Mouse (Mus musculus) heart, postnatal 36 days (tissue): Measurements from ENCODE around the gene Dab2ip. TPM values are rescaled to one million over a fixed set of nuclear protein-coding genes. Genes with fewer than 3 reads are reported as not detected.

Experiments
- DNase-seq, 2 experiments: peaks; one replicate each; pipeline ENCODE4 v3.0.0; 2021 to 2022
- intact Hi-C: fragments of 180-260 bp; cut with DNase I; formaldehyde crosslinking; loops from one replicate; pipeline ENCODE4 v1.15.1; 2025
- total RNA-seq, 2 experiments: library from RNA; stranded (reverse); gene quantifications; 2 replicates each; pipeline ENCODE4 v1.2.3; 2021

Dab2ip gene
- total RNA-seq, 2 experiments from 2014 or later, result 41.7 to 54.2 TPM

DNA sequence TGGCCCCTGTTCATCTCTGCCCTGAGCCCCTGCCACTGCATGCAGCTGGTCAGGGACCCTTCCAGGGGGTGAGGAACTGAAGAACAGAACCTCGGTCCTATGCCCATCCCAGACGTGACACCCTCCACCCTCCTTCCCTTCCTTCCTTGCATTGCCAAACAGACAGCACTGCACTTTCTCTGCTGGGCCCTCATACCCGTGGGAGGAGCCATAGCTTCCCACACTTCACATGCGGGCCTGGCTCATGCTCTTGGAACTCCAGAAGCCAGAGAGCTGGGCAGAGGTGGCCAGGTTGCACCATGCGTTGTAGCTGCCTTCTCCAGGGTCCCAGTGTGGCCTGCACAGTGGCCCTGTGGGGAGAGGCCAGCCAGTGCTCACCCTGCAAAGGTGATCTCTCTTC lies 170.6 kb downstream of the Dab2ip start:
- intact Hi-C loops, result loop anchor here (2.0 kb wide), 1 partner anchor 66 kb away; no protein-coding TSS in a partner anchor
- no peak for DNase-seq

DNA sequence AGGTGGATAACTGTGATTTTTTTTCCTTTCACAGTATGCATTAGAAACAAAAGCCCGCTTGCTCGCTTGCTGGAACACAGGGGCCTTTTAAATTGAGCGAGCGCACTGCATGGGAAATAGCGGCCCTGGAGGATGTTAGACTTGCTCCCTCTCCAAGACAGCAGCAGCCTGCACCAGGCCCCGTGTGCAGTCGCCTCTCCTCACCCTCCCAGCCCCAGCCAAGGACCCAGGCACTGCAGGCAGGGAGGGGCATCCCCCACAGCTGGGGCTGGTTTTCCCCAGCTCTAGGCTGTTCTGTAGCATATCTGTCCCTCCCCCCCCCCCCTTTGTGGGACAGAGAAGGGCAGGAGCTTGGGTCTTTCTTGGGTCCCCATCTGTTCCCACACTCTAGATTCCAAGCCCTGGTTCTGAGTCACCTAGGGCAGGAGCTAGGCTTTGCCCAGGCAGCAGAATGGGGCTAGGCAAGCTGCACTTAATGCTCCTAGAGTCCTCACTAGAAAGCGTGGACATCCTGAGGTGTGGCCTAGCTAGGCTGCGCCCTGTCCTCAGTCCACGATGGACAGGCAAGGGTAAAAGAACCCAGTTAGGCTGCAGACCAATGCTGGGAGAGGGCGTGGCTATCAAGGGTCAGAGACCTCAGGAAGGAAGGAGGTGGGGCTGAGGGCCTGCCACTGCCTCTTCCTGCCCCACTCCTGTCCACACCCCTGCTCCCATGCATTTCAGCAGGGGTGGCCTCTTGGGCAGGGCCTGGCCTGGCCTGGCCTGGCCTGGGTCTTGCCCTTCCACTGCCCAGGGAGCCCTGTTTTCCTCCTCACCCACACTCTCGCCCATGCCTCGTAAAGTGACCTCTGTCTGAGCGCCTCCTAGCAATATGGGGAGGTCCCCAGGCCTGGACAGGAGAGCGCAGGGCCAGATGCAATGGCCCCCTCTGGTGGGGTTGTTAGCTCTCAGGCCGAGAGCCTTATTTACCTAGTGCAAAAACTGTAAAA lies 171.3 kb downstream of the Dab2ip start:
- DNase-seq, result peak; percentile 68 to 70
- intact Hi-C loops, result loop anchor here (1.0 to 2.0 kb wide), 2 partner anchors 67 to 80 kb away; no protein-coding TSS in a partner anchor

DNA sequence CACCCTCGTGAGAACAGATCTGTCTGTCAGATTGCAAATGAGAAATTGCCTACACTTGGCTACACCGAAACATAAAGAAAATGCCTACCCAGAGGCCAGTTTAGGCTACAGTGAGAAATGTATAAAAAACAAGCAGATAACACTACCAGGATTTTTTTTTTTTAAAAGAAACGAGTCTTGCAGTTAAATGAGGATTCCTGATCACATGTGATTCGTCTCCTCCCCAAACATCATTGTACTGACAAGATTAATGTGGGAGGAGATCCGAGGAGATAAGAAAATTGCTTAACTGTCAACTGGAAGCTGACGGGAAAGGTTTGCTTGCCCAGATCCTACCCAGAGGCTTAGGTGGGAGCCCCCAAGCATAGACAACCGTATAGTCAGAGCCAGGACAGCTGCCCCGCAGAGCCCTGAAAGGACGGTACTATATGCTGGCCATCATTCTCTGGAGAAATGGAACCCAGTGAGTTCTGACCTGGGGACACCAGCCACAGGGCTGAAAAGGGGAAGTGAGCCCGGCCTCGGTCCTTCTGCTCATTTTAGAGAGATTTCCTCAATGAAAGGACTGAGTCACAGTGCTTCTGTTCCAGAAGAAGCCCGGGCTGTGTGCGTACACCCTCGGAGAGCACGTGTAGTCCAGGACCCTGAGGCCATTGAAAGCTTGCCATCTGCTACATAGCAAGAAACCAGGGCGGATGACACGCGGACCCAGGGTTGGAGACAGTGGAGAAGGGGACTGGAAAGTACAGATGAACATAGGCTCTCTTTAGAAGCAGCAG lies 173.8 kb downstream of the Dab2ip start:
- DNase-seq, result no peak

DNA sequence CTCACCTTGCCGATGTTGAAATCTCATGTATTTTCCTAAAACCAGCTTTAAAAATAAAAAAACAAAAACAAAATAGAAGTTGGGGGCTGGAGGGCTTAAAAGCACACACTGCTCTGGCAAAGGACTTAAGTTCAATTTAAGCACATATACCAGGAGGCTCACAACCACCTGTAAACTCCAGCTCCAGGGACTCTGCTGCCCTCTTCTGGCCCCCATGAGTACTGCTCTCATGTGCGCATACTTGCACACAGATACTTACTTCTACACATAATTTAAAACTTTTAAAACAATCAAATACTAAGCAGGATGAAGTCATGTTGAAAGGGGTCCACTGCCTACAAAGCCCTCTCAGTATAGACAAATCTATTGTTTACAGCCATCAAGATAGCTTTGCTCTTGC lies 176.9 kb downstream of the Dab2ip start:
- intact Hi-C loops, result loop anchor here (2.0 to 5.0 kb wide), 2 partner anchors 172 to 190 kb away; no protein-coding TSS in a partner anchor

More for the DNA sequence above, 173.8 kb downstream of the Dab2ip start:
- intact Hi-C loops, result no loop called here

DNA sequence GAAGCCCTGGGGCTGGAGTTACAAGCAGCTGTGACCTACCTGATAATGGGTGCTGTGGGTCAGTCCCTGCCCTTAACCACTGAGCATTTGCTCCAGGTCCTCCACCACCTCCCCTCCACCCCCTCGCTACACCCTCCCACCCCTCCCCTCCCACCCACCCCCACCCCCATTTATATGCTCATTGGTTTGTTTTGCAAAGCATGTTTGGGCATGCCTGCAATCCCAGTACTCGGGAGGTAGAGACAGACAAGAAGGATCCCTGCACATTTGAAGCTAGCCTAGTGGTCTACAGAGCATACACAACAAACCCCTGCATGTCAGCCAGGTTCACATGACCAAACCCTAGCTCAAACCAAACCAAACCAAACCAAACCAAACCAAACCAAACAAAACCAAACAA lies 178.0 kb downstream of the Dab2ip start:
- no peak for DNase-seq
- intact Hi-C loops, result loop anchor here (5.0 kb wide), 1 partner anchor 171 kb away; no protein-coding TSS in a partner anchor

More for the DNA sequence above, 176.9 kb downstream of the Dab2ip start:
- no peak for DNase-seq

DNA sequence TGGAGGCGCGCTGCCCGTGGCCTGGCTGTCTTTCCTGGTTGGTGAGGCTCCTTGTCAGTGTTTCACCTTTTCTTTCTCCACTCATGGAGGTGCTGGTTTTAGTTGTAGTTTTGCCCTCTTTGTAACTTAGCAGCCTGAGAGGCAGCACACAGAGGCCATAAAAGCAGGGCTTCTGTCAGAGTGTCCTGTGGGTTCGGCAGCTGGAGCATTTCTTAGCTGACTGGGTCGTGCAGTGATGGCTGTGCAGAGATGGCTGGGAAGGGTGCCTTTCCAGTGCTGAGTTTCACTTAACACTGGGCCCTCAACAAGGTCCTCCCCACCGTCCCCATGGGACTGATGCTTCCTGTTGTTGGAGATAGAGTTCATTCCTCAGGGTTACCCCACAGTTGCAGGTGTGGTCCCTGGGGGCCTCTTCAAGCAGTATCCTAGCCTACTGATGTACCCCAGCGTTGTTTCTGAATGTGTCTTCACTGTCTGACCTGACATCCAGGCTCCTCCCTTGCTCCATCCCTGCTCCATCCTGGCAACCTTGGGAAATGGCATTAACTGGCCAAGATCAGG lies 179.5 kb downstream of the Dab2ip start:
- intact Hi-C loops, result loop anchor here (5.0 kb wide), 1 partner anchor 170 kb away; no protein-coding TSS in a partner anchor
- DNase-seq, result no peak

DNA sequence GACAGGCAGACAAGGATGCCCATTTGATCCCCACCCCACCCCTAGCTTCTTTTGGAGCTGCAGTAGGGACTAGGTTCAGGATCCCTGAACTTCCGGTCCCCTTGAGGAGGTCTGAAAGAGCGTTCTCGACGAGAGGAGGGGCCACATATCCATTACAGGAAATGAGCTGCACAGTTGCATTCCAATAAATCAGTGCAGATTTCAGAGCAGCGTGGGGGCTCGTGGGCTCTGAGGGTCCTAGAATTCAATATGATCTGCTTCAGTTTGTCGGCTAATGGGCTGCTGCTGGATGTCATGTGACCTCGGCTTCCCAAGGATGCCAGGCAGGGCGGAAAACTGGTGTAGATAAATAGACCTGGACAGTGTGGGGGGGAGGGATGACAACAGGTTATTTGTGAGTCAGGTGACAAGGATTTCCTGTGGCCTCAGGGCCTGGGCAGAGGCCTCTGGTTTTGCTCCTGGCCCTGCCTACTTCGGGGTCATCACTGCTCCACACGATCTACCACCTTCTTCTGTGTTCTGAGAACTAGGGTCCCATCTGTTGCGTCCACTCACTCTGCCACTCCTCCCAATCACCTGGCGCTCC lies 181.7 kb downstream of the Dab2ip start:
- no peak for DNase-seq
- intact Hi-C loops, result loop anchor here (5.0 kb wide), 1 partner anchor 168 kb away; no protein-coding TSS in a partner anchor

DNA sequence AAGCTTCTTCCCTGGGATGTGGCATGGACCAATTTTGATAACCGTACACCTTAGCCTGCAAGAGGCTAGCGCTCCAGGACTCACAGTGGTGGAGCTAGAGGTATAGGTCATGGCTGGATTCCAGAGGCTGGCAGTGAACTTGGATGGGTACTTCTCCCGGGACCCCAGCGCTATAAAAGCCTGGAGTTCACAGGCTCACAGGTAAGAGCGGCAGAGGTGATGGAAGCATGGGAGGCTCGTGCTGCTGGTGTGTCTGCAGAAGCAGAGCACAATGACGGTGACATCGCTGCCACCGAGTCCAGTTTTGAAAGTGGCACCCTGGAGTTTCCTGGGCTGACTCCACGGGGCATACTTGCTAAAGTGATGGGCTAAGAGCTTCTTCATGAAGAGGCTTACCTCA lies 187.8 kb downstream of the Dab2ip start:
- DNase-seq, result no peak
- intact Hi-C loops, result no loop called here

DNA sequence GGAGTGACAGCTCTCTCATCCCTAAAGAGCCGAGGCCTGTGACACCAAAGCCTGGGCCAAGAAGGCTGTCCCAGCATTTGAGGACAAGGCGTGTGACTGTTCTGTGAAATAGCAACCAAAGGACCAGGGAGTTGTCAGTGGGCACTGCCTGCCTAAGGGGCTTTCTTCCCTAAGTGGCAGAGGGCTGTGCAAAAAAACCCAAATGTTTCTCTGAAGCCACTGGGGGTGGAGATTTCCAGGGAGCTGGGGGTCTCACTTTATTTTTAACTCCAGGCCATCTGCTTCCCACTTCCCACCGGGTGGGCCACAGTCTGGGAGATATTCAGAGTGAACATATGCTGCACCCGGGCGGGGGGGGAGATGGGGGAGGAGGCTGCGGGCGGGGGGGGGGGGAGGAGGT lies 188.6 kb downstream of the Dab2ip start:
- no peak for DNase-seq

DNA sequence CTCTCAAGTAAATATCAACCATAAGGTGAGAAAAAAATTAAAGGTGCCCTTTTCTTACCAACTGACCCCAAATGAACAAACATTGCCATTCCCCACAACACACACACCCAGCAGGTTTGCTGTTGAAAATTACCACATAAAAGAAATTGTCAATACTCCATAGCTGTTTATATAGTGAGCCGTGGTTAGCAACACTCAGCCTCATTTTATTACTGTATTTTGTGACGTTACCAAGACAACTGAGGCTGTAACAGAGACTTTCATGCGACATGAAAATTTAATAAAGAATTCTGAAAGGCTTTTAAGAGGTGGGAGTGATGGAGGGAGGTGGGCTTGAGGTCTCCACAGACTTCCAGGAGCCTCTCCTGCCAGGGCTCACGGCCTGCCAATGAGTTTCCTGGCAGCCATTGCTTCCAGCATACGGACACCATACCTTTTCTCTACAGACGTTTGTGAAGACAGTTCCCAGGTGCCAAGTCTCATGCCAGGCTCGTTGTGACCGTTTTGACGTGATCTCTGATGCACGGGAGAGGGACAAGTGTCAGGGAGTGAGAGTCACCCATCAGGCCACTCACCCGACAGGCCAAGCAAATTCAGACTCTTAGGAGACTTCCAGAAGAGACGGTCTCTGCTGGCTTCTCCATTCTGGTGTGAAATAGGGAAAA lies 189.4 kb downstream of the Dab2ip start:
- DNase-seq, result no peak
- intact Hi-C loops, result no loop called here

More for the DNA sequence above, 188.6 kb downstream of the Dab2ip start:
- intact Hi-C loops, result no loop called here

DNA sequence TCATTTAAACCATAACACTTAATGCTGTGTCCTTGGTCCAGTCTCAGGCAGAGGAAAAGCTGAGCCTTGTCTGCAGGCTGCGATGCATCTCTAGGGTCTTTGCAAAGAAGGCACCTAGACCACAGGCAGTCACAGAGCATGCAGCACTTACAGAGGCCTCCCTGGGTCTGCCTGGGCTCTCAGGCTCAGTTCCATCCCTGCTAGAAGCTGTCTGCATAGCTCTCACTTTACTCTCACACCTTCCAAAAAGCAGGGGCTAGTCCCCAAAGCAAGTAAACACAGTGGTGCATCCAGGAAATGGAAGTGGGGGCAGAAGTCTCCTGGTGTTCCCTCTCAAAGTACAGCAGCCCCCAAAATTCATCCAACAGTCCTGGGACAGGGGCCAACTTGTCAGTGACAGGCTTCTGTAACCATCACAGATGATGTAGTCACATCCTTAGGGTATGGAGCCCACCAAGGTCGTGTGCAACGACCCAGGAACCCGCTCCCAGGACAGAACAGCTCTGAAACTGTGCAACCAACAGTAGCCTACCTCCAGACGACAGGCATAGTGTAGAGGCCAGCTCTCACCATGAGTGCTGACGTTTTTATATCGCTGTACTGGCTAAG lies 192.6 kb downstream of the Dab2ip start:
- no peak for DNase-seq
- intact Hi-C loops, result no loop called here

DNA sequence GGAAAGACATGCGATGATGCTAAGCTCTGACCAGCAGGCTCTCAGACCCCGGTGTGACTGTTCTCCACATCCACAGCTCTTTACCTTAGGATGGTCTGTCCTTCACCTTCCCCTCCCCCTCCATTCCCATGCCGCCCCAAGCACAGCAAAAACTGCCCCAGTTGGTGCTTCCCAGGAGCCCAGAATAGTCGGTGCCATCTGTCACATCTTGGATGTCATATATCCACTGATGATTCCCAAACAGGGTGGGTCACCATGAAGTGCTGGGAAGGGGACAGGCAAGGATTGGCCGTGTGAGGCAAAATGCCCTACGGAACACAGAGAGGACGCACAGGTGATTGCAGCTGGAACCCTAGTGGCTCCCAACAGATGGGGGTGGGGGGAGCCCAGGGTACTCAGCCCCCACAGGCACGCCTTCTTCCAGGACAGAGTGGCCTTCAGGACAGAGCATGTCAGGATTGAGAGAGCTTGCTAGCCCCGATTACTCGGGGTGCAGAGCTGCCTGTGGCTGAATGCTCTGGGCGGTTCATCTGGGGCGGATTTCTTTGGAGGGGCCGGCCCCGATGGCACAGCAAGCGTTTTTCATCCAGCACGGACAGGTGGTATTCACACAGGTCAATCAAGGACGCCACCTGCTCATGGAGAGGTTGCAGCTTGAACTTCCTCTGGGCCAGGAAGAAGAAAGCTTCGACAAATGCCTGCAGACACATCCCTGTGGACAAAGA lies 193.9 kb downstream of the Dab2ip start:
- intact Hi-C loops, result no loop called here
- no peak for DNase-seq

DNA sequence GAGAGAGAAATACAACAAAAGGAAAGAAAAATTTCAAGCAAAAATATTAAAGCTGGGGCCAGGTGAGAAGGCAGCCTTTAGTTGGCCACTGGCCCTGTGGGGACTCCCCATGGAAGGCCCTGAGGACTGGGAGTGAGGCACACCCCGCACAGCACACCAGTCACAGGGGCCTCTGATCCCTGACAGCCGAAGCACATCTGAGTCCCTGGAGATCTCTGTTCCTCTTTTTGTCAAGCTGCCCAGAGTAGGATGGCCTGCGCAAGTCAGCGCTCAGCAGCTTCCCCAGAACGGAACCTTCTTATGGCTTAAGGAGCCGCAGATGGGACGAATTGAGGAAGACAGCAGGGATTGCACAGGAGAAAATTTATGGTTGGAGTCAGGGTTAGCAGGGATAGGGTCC lies 198.4 kb downstream of the Dab2ip start:
- peak in 1 of 2 experiments; percentile 15 for DNase-seq
- intact Hi-C loops, result no loop called here

DNA sequence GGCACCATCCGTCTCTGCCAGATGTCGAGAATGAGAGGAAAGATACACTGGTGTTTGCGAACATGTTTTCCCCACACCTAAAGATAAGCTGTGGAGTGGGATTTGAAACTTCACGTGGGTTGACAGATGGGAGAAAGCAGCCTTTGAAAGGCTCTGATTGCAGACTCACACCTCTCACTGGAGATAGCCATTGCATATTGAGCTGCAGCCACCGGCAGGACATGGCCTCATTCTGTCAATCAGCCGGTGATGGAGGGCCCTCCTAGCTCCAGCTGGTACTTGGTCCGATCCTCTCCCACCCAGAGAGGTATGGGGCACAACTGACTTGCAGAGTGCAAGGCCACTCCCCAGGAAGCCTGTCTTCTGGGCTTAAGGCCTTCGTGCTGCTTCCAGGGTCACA lies 202.3 kb downstream of the Dab2ip start:
- no peak for DNase-seq
- intact Hi-C loops, result no loop called here

DNA sequence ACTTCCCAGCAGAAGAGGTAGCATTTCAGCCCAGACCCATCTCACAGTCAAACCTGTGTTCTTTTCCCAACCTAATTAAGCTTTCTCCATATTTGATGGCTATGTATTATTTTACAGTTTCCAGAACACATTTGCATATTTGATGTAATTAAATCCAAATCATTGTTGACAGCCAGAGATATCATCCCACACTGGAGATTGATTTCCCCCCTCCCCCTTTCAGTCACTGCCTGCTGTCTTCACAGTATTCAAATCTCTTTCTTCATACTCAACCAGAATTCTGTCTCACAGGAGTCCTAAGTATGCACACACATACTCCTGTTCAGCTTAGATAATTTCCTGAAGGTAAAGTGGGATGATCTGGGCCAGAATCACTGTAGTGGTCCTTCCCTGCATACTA lies 202.8 kb downstream of the Dab2ip start:
- intact Hi-C loops, result no loop called here
- no peak for DNase-seq

DNA sequence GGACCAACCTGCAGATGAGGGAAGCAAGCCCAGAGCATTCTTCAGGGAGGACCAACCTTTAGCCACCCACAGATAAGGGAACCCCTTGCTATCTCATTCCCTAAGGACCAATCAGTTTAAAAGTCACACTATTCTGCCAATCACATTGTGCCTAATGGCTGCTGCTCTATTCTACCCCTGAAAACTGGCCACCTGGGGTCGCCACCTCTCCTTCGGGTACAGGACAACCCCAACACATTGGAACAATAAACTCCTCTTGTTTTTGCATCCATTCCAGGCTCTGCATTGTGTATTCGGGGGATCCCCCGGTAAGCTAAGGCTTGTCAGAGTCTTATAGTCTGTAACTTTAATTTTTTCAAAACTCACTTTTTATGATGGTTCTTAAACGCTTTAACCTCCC lies 203.4 kb downstream of the Dab2ip start:
- no peak for DNase-seq
- intact Hi-C loops, result no loop called here

DNA sequence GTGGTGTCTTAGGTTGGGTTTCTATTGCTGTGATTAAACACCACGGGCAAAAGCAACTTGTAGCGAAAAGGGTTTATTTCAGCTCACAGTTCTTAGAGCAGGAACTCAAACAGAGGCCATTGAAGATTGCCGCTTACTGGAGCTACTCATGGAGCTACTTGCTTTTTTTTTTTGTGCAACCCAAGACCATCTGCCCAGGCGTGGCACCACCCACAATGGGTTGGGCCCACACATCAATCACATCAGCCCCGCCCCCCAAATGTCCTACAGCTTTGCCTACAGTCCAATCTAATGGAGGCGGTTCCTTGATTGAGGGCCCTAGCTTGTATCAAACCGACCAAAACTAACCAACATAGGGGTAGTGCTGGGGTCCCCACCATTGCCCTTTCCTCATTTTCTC lies 205.8 kb downstream of the Dab2ip start:
- intact Hi-C loops, result no loop called here
- no peak for DNase-seq

DNA sequence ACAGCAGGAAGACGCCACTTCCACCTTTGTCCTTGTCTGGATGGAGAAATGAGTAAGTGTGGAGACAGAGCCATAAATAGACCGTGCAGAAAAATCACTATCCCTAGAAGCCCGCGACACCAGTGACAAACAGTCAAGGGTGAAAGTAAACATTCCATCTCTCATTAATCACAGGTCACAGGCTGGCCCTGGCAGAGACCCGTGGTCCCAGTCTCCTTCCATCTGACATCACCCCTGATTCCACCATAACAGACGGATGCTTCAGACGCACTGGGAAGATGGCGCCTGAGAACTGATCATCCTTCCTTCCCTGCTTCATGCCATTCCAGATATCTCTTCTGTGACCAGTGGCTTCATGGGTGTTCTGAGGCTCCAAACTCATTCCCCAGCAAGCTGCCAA lies 206.3 kb downstream of the Dab2ip start:
- DNase-seq, result no peak
- intact Hi-C loops, result no loop called here
